Mouse (Mus musculus) macrophage (primary cell): ENCODE results near the gene Reln. TPM values are rescaled to one million over a fixed set of nuclear protein-coding genes. Genes with fewer than 3 reads are reported as not detected.

ENCODE experiments used
- H3K27ac ChIP-seq: fragments of 350-480 bp; formaldehyde crosslinking; 2 replicates; pipeline ENCODE4 v1.9.0; 2021
- H3K36me3 ChIP-seq: fragments of 350-480 bp; formaldehyde crosslinking; 2 replicates; pipeline ENCODE4 v1.9.0; 2021; ENCODE audit errors: inconsistent target
- H3K4me3 ChIP-seq: fragments of 350-480 bp; formaldehyde crosslinking; 2 replicates; pipeline ENCODE4 v1.9.0; 2021; ENCODE audit errors: inconsistent target
- H3K79me2 ChIP-seq: fragments of 350-480 bp; formaldehyde crosslinking; 2 replicates; pipeline ENCODE4 v1.9.0; 2021; ENCODE audit errors: inconsistent target
- WGBS: methylation state at CpG from one replicate; pipeline ENCODE4 v1.1.7; 2026; ENCODE audit warnings: inconsistent platforms; ENCODE audit not compliant: missing documents; 5-methylcytosine and 5-hydroxymethylcytosine counted together
- polyA plus RNA-seq: library from polyadenylated mRNA; stranded (reverse); fragments of 250-400 nt; gene quantifications from 3 replicates; pipeline ENCODE4 v1.2.4, GENCODE M21; 2018; ENCODE audit warnings: inconsistent platforms

Reln gene
- polyA plus RNA-seq, 1 experiment from 2014 or later = not detected

GRCm38 (mm10) chr5:22072591-22072990, 271.9 kb downstream of the Reln start:
- 86% methylated on average over 6 of the region's 6 CpGs for WGBS
- H3K27ac ChIP-seq = no peak overlapping the region

GRCm38 (mm10) chr5:22059251-22059650, 285.3 kb downstream of the Reln start:
- no peak overlapping the region for H3K4me3 ChIP-seq
- no peaks in the 10 kb centered on the region for H3K79me2 ChIP-seq
- no peak overlapping the region for H3K27ac ChIP-seq
- no peaks in the 10 kb centered on the region for H3K36me3 ChIP-seq
- WGBS = 85% methylated on average over 6 of the region's 6 CpGs

More at GRCm38 (mm10) chr5:22072591-22072990, 271.9 kb downstream of the Reln start:
- no peak overlapping the region for H3K4me3 ChIP-seq
- no peaks in the 10 kb centered on the region for H3K36me3 ChIP-seq
- H3K79me2 ChIP-seq = no peaks in the 10 kb centered on the region

DNA sequence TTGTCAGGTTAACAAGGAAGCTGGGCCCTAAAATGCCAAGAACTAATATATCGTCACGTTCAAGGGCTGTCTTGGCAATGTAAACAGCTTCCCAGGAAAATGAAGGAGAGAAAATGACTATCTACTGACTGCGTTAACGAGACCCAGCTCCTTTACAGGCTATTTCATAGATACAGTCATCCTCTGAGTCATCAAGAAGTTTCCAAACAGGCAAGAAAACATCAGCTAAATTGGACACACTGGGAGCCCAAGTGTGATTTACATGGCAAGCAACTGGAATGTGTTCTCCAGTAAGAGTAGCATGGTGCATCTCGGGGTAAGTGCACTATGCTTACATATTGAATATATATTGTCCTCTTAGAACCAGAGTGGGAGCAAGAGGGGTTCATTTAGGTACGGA, 302.7 kb downstream of the Reln start:
- no peaks in the 10 kb centered on the region for H3K36me3 ChIP-seq
- no peak overlapping the region for H3K27ac ChIP-seq
- WGBS = 90% methylated on average over 6 of the region's 6 CpGs
- no peaks in the 10 kb centered on the region for H3K79me2 ChIP-seq
- H3K4me3 ChIP-seq = no peak overlapping the region

- Histone ChIP-seq H3K27ac (no peak overlapping the region), H3K36me3 (no peaks in the 10 kb centered on the region), H3K4me3 (no peak overlapping the region), H3K79me2 (no peaks in the 10 kb centered on the region)
- WGBS = 85% methylated on average over 12 of the region's 12 CpGs
Measured at GRCm38 (mm10) chr5:22039375-22040149, 304.9 kb downstream of the Reln start.

- WGBS = 85% methylated on average over 8 of the region's 8 CpGs
- no peak overlapping the region for H3K27ac ChIP-seq
- no peaks in the 10 kb centered on the region for H3K79me2 ChIP-seq
- H3K36me3 ChIP-seq = no peaks in the 10 kb centered on the region
- no peak overlapping the region for H3K4me3 ChIP-seq
Measured at GRCm38 (mm10) chr5:22035201-22035600, 309.3 kb downstream of the Reln start.

DNA sequence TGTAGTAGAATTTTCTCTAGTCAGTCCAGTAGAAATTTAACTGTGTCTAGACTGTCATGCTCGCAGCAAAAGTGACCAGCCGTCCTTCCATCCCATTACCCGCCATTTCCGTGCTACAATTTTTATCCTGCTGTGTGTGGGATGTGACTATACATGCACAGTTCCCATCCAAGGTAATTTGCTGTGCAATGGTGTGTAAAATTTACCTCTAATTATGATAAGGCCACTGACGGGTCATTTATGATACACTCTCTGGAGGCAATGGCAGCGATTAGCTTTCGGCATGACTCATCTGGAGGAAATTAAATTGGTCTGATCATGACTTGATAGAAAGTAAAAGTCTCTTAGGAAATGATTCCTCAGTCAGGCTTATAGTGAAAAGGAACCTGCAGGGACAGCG, 311.5 kb downstream of the Reln start:
- H3K36me3 ChIP-seq = no peaks in the 10 kb centered on the region
- H3K4me3 ChIP-seq = no peak overlapping the region
- H3K27ac ChIP-seq = no peak overlapping the region
- 92% methylated on average over 8 of the region's 8 CpGs for WGBS
- no peaks in the 10 kb centered on the region for H3K79me2 ChIP-seq

GRCm38 (mm10) chr5:22031653-22032052, 312.8 kb downstream of the Reln start:
- no peaks in the 10 kb centered on the region for H3K79me2 ChIP-seq
- WGBS = 84% methylated on average over 7 of the region's 7 CpGs
- no peak overlapping the region for H3K27ac ChIP-seq
- H3K36me3 ChIP-seq = no peaks in the 10 kb centered on the region
- H3K4me3 ChIP-seq = no peak overlapping the region

DNA sequence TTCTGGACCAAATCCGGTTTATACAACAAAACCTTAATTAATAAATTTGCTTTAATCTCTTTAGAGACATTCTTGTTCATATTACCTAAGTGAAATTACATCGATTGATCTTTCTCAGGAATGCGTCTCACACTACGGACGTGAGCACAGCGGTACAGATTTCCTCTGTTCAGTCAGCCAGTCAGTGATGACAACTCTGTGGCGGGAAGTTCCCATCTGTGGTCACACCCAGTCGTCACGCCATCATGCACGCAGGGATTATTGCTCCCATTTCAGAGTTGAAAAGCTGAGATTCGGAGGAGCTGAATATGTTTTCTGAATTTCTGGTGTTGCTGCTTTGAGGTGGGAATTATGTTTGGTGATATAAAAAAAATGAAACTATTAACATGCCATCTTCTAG, 316.1 kb downstream of the Reln start:
- H3K27ac ChIP-seq = no peak overlapping the region
- no peaks in the 10 kb centered on the region for H3K79me2 ChIP-seq
- no peak overlapping the region for H3K4me3 ChIP-seq
- WGBS = 93% methylated on average over 11 of the region's 11 CpGs
- H3K36me3 ChIP-seq = no peaks in the 10 kb centered on the region

GRCm38 (mm10) chr5:22027240-22027875, 317.1 kb downstream of the Reln start:
- WGBS = 82% methylated on average over 6 of the region's 6 CpGs
- Histone ChIP-seq H3K27ac (no peak overlapping the region), H3K79me2 (no peaks in the 10 kb centered on the region), H3K36me3 (no peaks in the 10 kb centered on the region), H3K4me3 (no peak overlapping the region)

DNA sequence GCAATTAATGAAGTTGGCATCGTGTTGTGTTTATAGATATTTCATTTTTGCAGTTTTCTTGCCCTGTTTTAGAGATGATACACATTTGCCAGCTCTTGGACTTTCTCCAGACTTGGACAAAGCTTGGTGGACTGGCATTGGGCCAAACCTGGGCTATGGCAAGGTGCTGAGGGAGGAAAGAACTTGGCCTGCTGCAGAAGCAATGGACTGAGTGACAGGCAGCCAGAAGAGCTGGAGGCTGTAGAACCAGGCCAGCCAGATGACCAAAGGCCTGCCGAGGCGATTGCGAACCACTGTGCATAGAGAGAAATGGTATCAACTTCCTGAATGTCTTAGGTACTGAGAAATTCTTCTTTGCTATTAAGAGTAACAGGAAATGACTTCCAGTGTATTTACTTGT, 318.8 kb downstream of the Reln start:
- H3K4me3 ChIP-seq = no peak overlapping the region
- WGBS = 90% methylated on average over 4 of the region's 4 CpGs
- H3K79me2 ChIP-seq = no peaks in the 10 kb centered on the region
- H3K36me3 ChIP-seq = no peaks in the 10 kb centered on the region
- no peak overlapping the region for H3K27ac ChIP-seq

GRCm38 (mm10) chr5:22024108-22024507, 320.4 kb downstream of the Reln start:
- 38% methylated on average over 3 of the region's 3 CpGs for WGBS
- Histone ChIP-seq H3K79me2 (no peaks in the 10 kb centered on the region), H3K27ac (no peak overlapping the region), H3K36me3 (no peaks in the 10 kb centered on the region), H3K4me3 (no peak overlapping the region)

- Histone ChIP-seq H3K4me3 (no peak overlapping the region), H3K27ac (no peak overlapping the region), H3K79me2 (no peaks in the 10 kb centered on the region), H3K36me3 (no peaks in the 10 kb centered on the region)
- WGBS = 93% methylated on average over 3 of the region's 3 CpGs
Measured at GRCm38 (mm10) chr5:22017896-22018295, 326.6 kb downstream of the Reln start.

DNA sequence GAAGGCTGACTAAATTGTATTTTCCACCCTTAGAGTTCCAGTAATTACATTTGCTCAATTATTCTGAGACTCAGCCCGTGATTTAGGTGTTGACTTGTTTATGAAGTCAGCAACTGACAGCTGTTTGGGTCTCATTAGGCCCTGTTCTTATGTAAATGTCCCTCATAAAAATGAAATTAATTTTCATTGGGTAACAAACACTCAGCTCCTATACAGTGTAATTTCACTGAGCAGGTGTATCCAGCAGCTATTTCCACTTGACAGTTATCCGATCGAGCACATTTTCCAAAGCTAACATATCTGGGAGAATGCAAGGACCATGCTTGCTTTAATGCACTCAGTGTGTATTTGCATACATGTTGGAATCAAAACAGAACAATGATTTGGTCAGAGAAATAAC, 330.0 kb downstream of the Reln start:
- Histone ChIP-seq H3K36me3 (no peaks in the 10 kb centered on the region), H3K4me3 (no peak overlapping the region), H3K79me2 (no peaks in the 10 kb centered on the region), H3K27ac (no peak overlapping the region)
- WGBS = 77% methylated on average over 3 of the region's 3 CpGs

GRCm38 (mm10) chr5:22009142-22009541, 335.4 kb downstream of the Reln start:
- WGBS = 92% methylated on average over 8 of the region's 8 CpGs
- H3K27ac ChIP-seq = no peak overlapping the region
- no peaks in the 10 kb centered on the region for H3K79me2 ChIP-seq
- no peaks in the 10 kb centered on the region for H3K36me3 ChIP-seq
- H3K4me3 ChIP-seq = no peak overlapping the region

GRCm38 (mm10) chr5:22007304-22008059, 337.0 kb downstream of the Reln start:
- Histone ChIP-seq H3K36me3 (no peaks in the 10 kb centered on the region), H3K4me3 (no peak overlapping the region), H3K27ac (no peak overlapping the region), H3K79me2 (no peaks in the 10 kb centered on the region)
- 69% methylated on average over 11 of the region's 11 CpGs for WGBS
